9 mouse cellular contexts compared by ENCODE assay signal in genomic region chr17:25507799-25508198, GRCm38 (mm10). TPM values are rescaled to one million over a fixed set of nuclear protein-coding genes. Genes with fewer than 3 reads are reported as not detected.
A peak's percentile ranks its signal among the peaks of the same experiment; 100 is the strongest.
DNase-seq lines count a peak whose midpoint lies in the region; ATAC-seq and TF ChIP-seq lines count a peak whose summit lies in the region.
"Had no signal": no experiment of that assay in that cellular context is flagged by ENCODE, and none has a peak within 500 bp of the region (broad histone marks: within the 10 kb centered on the region; RNA-seq: fewer than 3 reads in every experiment).

No protein-coding gene starts in this region.

- peak; percentile 91 for TF ChIP-seq CTCF in ES-Bruce4 (IDR thresholded peaks at IDR 0.05; ENCODE audit: low read depth, low read length)

- H3K27ac ChIP-seq in ES-Bruce4 (ENCODE audit: insufficient read depth, low read length) = no peak overlapping the region
- H3K27ac ChIP-seq: lung, embryonic 15.5 days had no signal

- H3K9ac ChIP-seq in ES-Bruce4 (ENCODE audit: low read depth, poor library complexity, severe bottlenecking) = no peak overlapping the region
- H3K9ac ChIP-seq: lung, embryonic 15.5 days had no signal

- H3K9me3 ChIP-seq in ES-Bruce4 (replicated peaks; ENCODE audit: control insufficient read depth, insufficient read depth, low read length, poor library complexity, severe bottlenecking) = no peaks in the 10 kb centered on the region
- H3K9me3 ChIP-seq: lung, embryonic 15.5 days had no signal

- H3K4me1 ChIP-seq in ES-Bruce4 (ENCODE audit: control insufficient read depth, insufficient read depth, low read length) = no peaks in the 10 kb centered on the region
- H3K4me1 ChIP-seq: lung, embryonic 15.5 days had no signal

- no peak overlapping the region for H3K4me3 ChIP-seq in ES-Bruce4 (ENCODE audit: low read depth, low read length)
- H3K4me3 ChIP-seq: lung, embryonic 15.5 days had no signal

- H3K36me3 ChIP-seq in ES-Bruce4 (ENCODE audit: control insufficient read depth, insufficient read depth, low read length, poor library complexity, severe bottlenecking) = no peaks in the 10 kb centered on the region
- H3K36me3 ChIP-seq: lung, embryonic 15.5 days had no signal

- ATAC-seq in megakaryocyte, adult 5-6 weeks (ENCODE audit: poor library complexity, severe bottlenecking) = no peak

- no peaks in the 10 kb centered on the region for H3K27me3 ChIP-seq in ES-Bruce4 (ENCODE audit: control insufficient read depth, insufficient read depth, low read length, poor library complexity, severe bottlenecking)
- H3K27me3 ChIP-seq: lung, embryonic 15.5 days had no signal

- no peak for TF ChIP-seq POLR2A in ES-Bruce4 (IDR thresholded peaks at IDR 0.05; ENCODE audit: insufficient read depth, low read length)

- DNase-seq in adrenal gland, adult 2 months = peak; percentile 77
- peak; percentile 75 for DNase-seq in embryo, embryonic 9.5 days (ENCODE audit: extremely low spot score)
- DNase-seq in heart, postnatal 4 days = peak; percentile 86
- DNase-seq in layer of hippocampus, adult 9-10 months (ENCODE audit: low spot score) = peak; percentile 54
- peak; percentile 39 for DNase-seq in lung, postnatal 25 days (ENCODE audit: low spot score)
- DNase-seq in right cerebral cortex, postnatal 14 days = peak; percentile 72

- TF ChIP-seq EP300 in ES-Bruce4 (IDR thresholded peaks at IDR 0.05; ENCODE audit: insufficient read depth, low read depth, low read length) = no peak

RNA-seq across cellular contexts. Expression of gene Sstr5, which starts 10.7 kb away (rescaled TPM):
- not detected in 2 replicates for polyA plus RNA-seq in ES-Bruce4 (2011; ENCODE audit: insufficient read depth, insufficient read length, low read depth, missing spikeins)
- 1 to 10 TPM in 1 of 2 experiments, under 1 TPM in 1; 0.97 to 1.0 TPM for total RNA-seq in adrenal gland, adult 2 months (2021)
- polyA plus RNA-seq in adrenal gland, adult 2 months (2012; rRNA removed) = 0.36 and 0.54 TPM in 2 replicates
- not detected for total RNA-seq in heart, postnatal 4 days (2021)
- not detected in 2 replicates for total RNA-seq in megakaryocyte, adult 5-6 weeks (2015)
- not detected in 2 replicates for total RNA-seq in megakaryocyte, adult 5-6 weeks (2017)

RNA-seq across cellular contexts. Expression of gene Tekt4, which starts 53.4 kb away (rescaled TPM):
- polyA plus RNA-seq in ES-Bruce4 (2011; ENCODE audit: insufficient read depth, insufficient read length, low read depth, missing spikeins) = not detected in 2 replicates
- total RNA-seq in adrenal gland, adult 2 months (2021) = under 1 TPM in 1 of 2 experiments, not detected in 1; 0.17 TPM
- 0.17 TPM in 1 of 2 replicates, not detected in the other for polyA plus RNA-seq in adrenal gland, adult 2 months (2012; rRNA removed)
- under 1 TPM in 1 of 2 experiments, not detected in 1; 0.26 TPM for total RNA-seq in heart, postnatal 4 days (2021)
- total RNA-seq in megakaryocyte, adult 5-6 weeks (2015) = not detected in 2 replicates
- not detected in 2 replicates for total RNA-seq in megakaryocyte, adult 5-6 weeks (2017)
